Mouse (Mus musculus) cerebellum, postnatal 4 days (tissue): ENCODE measurements around the gene Hnrnpa0.

Source experiments
- DNase-seq, 2 experiments: peaks; one replicate each; pipeline ENCODE4 v3.0.0; 2022; ENCODE audit warnings: low spot score in 2 of 2, mixed read lengths in 1 of 2

Hnrnpa0 gene

GRCm38 (mm10) chr13:58126862-58127765, 1.2 kb downstream of the Hnrnpa0 start:
- no peak for DNase-seq

GRCm38 (mm10) chr13:58126126-58126525, 2.2 kb downstream of the Hnrnpa0 start:
- no peak for DNase-seq

DNA sequence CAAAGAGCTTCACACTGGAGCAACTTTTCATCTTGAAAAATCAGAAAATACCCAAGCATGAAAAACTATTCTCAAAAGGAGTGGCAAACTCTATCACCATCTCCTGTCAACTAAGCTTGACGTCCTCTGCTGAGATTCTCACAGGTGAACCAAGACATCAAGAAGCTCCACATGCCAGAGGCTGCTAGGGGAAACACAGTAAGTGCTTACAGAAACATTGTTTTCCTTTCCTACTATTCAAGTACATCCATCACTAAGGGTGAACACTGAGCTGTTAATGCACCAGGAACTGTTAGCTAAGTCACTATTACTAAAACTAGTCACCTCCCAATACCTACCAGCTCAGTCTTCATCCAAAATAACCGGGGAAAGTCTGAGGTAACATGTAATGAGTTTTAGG, 3.4 kb downstream of the Hnrnpa0 start:
- DNase-seq, result no peak

DNA sequence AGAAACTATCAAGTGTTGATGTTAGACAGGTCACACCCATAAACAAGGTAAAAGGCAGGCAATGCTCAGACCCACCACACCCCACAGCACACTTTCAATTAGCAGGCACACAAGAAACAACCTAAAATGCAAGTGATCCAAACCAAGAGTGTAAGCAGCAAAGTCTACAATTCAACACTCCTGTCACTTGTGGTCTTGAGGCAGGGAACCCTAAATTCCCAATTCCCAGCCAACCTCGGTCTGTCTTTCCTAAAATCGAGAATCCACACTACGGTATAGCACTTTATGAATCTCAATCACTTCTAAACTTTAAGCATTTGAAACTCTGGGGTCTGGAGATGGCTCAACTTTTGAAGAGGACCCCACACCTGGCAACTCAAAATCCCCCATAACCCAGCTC, 4.1 kb downstream of the Hnrnpa0 start:
- DNase-seq, result no peak

GRCm38 (mm10) chr13:58123381-58123780, 5.0 kb downstream of the Hnrnpa0 start:
- DNase-seq, result no peak

- DNase-seq, result no peak
Measured at GRCm38 (mm10) chr13:58122786-58123297, 5.5 kb downstream of the Hnrnpa0 start.

DNA sequence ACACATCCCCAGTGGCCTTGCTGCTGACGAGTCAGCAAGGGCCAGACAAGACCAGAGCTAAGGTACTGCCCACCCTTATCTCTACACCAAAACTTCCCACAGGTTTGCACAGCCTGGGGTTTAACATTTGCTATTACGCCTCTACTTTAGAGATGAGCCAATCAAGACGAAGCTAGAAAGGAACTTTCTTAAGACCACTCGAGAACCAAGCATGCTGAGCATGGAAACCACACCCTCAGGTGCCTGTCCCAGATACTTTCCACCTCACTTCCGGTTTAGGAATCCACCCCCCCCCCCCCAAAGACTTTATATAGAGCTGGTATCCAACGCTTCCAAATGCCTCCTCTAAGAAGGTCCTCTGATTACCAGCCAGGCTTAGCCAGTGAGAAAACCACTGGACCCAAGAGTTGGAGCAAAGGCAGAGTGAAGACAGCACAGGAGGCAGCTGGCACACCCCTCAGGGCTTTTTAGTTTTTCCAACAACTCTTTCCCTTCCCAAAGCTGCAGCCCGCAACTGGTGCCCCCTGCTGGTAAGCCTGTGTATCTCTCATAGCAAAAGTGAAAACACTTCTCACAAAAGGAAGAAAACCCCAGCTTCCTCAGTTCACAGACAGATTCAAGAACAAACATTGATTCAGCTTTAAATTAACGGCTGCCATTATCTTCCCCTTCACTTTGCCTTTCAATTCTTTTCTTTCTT, 10.9 kb downstream of the Hnrnpa0 start:
- DNase-seq, result peak; percentile 57 to 60

- DNase-seq, result no peak
Measured at GRCm38 (mm10) chr13:58116801-58117200, 11.6 kb downstream of the Hnrnpa0 start.

GRCm38 (mm10) chr13:58115227-58115626, 13.1 kb downstream of the Hnrnpa0 start:
- DNase-seq, result no peak

DNA sequence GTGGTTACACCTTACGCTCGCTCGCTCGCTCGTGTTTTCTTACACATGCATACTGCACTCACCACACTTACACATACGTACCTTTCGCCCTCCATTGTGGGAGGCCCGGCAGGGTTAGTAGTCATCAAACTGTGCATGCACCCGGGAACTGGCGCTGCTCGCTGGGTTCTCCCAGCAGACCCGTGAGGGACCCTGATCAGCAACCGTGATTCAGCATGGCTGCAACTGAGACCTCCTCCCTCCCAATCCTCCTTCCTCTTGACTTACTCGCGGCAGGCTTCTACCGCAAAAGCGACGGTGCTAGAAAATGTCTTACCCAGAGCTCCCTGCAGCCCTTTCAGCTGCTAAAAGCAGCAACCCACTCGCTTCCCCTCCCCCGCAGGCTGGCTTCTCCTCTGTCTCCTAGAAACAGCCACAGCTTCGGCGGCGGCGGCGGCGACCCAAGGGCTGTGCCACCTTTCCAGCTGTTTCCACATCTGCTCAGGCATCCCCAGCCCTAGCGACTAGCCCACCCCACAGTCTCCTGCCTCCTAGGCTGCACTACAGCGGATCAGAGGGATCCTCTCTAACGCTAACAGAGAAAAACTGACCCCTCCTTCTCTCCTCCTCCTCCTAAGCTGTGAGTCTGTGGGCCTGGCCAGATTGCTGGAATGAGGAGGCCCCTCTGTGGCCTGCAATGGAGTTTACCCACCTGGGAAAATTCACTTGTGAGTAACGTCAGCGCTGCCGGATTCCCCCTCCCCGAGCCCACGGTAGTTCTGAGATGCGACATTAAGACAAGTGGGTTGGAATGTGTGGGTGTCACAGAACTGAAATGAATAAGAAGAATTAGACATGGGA, 15.1 kb downstream of the Hnrnpa0 start, which contains the start of gene Klhl3:
Gene Klhl3 (minus strand): TSS at position 532 of the 840 bp plus-strand sequence.
- DNase-seq, result peak; percentile 45 to 66

DNA sequence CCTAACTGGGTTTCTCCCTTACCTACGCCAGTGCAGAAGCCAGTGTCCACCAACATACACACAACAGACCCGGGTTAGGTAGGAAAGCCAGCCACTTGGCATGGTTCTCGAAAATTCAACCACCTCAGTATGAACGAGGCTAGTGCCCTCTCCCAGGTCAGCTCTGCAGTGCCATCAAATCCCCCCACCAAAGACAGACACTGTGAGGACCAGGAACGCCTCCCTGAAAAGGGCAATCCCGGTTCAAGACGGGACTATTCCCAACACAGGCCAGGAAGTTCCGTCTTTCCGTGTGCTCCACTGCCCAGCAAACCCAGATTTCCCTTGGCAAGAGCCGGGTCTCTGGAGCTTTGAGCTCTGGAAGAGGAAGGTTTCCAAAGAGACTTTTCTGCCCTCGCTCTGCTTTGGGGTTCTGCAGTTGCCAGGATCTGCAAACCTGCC, 15.7 kb downstream of the Hnrnpa0 start:
- DNase-seq, result no peak

GRCm38 (mm10) chr13:58112191-58112590, 16.2 kb downstream of the Hnrnpa0 start:
- no peak for DNase-seq

- DNase-seq, result no peak
Measured at GRCm38 (mm10) chr13:58111306-58111705, 17.1 kb downstream of the Hnrnpa0 start.

- DNase-seq, result no peak
Measured at GRCm38 (mm10) chr13:58090643-58091042, 37.7 kb downstream of the Hnrnpa0 start.

DNA sequence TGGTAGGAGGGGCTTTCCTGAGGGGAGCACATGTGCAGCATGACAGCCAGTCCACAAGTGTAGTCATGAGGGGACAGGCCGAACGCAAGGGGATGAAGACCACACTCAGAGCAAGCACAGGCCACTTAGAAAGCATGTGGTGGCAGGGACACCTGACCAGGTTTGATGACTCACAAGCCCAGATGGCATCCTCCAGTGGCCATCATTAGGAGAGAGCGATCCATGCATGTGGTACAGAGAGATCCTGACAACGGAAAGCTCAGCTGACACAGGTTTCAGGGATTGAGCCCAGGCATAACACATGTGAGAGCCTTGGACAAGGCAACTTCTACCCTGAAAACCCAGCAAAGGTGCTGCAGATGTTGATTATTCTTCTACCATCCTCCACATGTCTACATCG, 44.0 kb downstream of the Hnrnpa0 start:
- DNase-seq, result no peak

GRCm38 (mm10) chr13:58083521-58083920, 44.8 kb downstream of the Hnrnpa0 start:
- DNase-seq, result no peak

DNA sequence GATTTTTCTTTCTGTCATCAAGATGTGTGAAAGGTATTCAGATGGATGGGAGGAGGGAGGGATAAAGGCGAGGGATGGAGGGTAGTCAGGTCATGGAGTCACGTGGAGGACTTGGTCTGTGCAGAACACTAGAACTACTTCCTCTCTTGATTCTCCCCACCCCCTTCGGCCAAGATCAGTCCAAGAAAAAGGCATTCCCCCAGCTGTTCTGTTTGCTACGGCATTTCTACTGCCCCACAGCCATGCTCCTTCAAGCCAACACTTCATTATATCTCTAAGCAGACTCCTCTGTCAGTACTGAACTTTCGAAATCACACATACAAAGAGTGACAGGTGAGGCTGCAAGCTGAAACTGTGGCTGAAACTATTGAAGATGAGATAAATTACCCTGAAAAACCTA, 45.3 kb downstream of the Hnrnpa0 start:
- DNase-seq, result no peak

DNA sequence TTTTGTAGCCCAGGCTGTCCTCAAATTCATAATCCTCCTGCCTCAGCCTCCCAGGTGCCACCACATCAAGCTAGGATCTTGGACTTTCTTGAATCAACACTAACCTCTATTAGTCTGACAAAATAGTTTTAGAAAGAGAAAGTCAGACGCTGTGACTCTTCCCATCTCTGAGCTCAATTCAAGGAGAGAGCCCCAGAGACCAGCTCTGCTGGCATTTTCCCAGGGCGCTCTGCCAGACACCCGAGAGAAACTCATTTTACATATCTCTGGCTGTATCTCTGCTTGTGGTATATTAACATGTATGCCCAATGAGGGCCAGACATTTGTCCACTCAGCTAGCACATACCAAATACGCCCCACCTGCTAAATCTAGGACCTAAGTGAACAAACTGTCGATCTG, 50.0 kb downstream of the Hnrnpa0 start:
- no peak for DNase-seq
